Mouse (Mus musculus) gastrocnemius, postnatal 4 days (tissue): ENCODE results near the gene Gjb3. TPM values are rescaled to one million over a fixed set of nuclear protein-coding genes. Genes with fewer than 3 reads are reported as not detected.
A peak's percentile ranks its signal among the peaks of the same experiment; 100 is the strongest.

Experiments used
- DNase-seq, 2 experiments: peaks; one replicate each; pipeline ENCODE4 v3.0.0; 2021 to 2022; ENCODE audit warnings: low spot score in 2 of 2, mixed read lengths in 2 of 2
- total RNA-seq, 2 experiments: library from RNA; stranded (reverse); gene quantifications; 2 replicates each; pipeline ENCODE4 v1.2.3; 2021

Gjb3 gene
- total RNA-seq, 2 experiments from 2014 or later = not detected

DNA sequence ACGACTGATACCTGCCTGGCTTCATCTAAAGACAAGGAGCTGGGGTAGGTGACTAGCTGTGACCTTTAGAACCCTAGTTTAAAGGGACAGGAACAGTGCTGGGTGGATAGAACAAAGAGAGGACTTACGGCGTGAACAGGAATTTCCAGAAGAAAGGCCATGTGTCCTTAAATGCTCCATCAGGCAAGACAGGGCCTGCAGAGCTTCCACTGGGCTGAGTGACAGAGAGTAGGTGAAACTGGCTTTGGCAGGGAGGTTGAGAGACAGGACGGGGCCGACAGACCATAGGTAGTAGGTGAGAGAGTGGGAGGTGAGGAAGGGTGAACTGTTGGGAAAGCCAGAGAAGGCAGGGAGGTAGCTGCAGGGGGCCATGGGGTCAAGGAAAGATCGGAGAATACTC lies 10.7 kb upstream of the Gjb3 start:
- no peak for DNase-seq

DNA sequence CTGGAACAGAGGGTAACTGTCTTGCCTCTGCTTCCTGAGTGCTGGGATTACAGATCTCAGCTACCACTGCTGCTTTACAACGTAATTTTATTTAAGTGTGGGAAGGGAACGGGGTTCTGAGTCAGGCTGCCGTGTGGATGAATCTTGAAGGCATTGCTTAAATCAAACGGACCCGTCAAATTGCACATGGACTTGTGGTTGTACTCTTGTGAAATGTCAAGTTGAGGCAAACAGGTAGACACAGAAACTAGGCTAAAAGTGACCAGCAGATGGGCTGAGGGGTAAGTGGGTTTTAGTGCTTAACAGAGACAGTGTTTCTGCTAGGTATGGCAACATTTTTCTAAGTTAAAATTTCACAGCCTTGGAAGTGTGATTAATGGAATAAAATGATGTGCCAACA lies 7.0 kb upstream of the Gjb3 start:
- DNase-seq = no peak

DNA sequence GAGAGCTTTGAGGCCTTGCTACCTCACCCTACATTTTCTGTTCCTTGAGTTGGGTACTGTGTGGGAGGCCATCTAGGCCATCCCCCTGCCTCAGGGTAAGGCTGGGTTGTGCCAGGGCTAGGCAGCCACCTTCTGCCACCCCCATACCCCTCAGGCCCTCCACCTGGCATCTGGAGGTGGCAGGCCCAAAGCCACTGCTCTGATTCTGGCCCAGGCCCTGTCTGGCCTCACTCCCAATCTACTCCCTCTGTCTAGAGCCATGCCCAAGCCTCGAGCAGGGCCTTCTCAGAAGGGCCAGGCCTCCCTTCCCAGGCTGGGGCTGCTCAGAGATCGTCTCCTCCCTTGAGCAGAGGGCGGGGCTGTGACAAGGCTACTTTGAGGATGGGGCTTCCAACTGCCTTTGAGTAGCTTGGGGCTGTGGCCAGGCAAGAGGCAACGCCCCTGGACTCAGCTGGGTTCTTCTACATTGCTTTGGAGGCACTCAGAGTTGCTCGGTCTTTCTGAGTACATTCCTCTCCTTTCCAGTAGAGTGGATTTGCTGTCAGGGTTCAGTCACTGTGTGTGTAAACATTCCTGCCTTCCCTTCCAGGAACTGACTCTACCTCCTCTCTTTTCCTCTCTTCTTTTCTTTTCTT lies 4.3 kb upstream of the Gjb3 start:
- no peak for DNase-seq

DNA sequence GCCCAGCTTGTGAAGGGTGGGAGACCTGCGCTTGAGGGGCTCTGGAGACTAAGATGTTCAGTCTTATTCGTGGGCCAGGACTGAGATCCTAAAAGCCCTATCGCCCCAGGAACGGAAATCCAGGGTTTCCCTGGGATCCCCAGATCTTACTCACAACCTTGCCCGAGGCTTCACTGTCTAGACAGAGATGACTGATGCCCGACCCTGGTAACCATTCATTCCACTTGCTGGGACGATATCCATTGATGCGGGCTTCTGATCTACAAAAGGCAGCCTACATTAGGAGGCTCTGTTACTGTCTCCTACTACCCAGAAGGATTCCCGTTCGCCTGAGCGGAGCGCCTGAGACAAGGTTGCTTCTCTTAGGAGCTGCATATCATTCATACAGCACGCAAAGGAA lies 527 bp upstream of the Gjb3 start:
- no peak for DNase-seq

DNA sequence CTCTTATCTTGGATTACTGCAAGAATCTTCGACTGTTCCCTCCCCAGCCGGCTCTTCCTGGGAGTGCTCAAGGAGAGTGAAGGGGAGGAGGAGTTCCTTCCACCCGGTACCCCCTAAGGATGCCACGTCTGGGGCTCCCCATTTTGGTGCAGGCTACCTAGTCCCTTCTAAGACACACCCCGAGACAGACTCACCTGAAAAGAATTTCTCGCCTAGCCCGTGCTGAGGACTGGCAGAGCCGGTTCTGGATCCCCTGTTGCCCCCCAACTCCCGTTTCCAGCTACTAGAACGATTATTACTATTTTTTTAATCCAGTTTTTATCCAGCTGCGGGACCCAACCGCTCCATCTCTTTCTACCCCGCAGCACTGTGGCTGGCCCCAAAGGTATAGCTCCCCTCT lies 893 bp downstream of the Gjb3 start:
- DNase-seq = no peak

DNA sequence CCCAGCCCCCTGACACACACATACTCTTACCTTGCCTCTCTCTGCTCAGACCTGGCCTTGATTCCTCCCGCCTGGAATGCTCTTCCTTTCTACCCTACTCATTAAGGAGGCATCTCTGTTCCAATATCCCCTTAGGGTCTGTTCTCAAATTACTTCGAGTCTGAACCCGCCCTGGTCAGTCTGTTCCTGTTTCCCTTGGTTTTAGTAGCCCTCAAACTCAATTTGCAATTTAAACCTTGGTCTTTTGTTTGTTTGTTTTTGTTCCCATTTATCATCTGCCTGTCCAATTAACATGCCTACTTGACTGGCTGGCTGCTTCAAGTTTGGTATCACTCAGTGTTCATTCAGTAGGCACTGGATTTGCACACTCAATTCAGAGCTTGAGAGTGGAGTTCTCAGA lies 1.6 kb downstream of the Gjb3 start:
- no peak for DNase-seq

DNA sequence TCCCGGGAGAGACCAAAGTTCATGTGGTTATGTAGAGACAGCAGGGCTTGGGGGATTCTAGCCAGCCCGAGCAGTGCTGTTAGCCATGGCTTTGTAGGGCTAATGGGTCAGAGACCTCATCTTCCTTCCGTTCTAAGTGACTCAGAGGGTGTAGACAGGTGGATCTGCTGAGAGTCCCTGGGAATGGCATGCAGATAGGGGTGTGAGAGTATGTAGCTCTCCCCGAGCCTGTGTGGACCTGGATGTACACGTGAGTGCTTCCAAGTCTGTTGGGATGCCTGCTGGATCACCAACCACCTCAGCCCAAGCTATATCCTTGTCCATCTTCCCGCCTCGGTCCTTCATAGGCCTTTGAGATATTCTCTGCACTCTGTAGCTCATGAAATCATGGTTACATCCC lies 2.3 kb downstream of the Gjb3 start:
- DNase-seq = no peak

DNA sequence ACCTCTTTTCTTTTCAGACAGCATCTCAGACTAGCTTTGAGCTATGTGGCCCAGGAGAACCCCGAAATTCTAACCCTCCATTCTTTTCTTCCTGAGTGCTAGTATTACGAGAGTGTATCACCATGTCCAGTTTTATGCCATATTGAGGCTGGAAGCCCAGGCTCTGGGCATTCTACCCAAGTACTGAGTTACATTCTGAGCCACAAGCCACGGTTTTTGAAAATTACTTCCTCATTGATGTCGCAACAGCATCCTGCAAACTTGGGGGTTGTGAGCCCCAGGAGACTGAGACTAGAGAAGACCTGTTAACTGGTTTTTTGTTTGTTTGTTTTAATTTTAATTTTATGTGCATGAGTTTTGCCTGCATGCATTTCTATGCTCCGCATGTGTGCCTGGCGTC lies 2.9 kb downstream of the Gjb3 start:
- DNase-seq = no peak

DNA sequence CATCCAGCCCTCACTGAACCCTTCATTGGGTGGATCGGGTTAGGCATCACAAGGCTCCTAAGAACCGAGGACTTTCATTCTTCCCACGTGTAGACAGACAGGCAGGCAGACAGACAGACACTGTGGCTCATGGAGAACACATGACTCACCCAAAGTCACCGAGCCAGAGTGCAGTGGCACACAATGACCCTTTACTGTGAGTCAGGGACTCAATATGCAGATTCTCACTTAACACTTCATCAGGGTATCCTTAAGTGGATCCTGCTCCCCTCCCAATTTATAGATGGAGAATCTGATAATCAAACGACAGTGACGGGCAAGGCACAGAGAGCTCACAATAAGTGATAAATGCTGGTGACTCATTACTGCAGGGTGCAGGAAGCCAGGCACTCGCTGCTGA lies 3.4 kb downstream of the Gjb3 start:
- no peak for DNase-seq

DNA sequence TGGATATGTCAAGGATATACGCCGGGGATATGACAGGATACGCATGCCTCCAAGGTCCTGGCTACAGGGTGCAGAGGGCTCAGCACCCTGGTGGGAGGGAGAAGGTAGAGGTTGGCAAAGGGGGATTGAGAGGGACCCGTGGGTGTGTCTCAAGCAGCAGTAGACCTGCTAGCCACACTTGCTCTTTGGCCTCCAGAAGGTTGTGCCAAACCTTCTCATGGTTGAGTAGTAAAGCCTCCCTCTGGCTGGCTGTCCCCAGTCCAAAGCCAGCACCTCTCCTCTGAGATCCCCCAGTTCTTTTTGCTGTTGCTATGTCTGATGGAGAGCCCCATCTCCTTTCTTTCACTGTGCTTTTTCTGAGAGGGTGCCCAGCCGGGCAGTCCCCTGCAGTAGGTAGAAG lies 5.4 kb downstream of the Gjb3 start:
- no peak for DNase-seq

DNA sequence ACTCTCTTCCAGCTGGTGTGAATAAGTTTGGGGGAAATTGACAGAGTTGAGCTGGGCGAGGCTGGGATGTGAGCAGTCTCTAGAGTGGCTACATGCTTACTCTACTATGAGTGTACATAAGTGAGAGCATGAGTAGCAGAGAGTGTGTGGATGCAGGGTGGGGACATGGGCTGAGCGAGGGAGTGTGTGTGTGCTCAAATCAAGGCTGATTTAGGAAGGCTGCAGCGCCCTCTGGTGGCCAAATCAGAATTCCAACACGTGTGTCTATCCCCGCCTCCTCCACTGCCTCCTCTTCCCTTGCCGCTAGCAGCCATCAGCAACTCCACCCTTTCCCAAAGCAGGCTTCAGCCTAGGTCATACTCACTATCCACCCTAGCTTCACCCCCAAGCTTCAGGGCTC lies 5.9 kb downstream of the Gjb3 start:
- DNase-seq = peak; percentile 61 to 78

DNA sequence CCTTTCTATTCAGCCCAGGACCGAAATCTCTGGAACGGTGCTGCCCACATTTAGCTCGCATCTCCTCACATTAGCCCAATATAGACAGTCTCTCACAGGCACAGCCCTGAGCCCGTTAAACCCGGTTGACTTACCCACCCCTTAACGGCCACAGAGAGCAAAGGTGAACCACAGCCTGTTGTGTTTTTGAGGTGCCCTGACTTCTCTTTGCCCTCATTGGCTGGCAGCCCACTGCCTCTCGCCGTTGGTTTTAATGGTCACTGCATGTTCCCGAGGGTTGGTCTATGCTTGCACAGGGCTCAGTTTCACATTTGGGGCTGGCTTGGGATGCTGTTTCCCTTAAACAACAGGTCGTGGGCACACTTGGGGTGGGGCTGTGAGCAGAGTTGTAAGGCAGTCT lies 6.3 kb downstream of the Gjb3 start:
- DNase-seq = no peak

DNA sequence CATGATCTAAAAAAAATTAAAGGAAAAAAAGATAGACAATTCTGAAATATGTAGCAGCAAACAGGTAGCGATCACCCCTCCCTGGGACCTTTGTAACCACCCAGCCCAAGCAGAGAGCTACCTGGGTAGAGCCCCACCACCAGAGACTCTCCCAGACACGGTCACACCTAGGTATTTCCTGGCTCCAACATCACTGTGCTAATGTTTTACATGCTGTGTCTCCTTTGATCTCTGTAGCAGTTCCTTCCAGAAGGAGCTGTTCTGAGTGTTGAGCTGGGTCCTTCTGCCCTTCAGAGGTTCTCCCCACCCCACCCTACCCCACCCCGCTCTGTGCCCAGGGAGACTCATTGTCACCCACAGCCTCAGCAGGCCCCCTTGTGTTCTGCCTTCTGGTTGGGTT lies 7.0 kb downstream of the Gjb3 start:
- no peak for DNase-seq

DNA sequence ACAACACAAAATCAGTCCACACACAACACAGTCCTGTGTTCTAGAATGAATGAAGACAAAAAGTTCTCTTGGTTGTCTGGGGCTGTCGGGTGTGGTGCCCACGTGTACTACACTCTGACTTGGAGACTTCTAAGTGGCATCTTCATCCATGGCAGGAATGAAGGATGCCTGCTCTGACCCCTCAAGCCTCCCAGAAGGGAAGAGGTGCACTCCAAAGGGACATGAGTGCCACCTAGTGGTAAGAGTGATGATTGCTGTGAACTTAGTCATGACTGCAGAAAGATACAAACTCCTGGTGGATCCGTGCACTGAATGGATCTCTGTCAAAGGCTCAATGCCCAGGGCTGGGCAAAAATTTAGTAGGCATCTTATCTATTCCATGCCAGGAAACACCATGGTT lies 11.0 kb downstream of the Gjb3 start:
- DNase-seq = peak in 1 of 2 experiments; percentile 61

DNA sequence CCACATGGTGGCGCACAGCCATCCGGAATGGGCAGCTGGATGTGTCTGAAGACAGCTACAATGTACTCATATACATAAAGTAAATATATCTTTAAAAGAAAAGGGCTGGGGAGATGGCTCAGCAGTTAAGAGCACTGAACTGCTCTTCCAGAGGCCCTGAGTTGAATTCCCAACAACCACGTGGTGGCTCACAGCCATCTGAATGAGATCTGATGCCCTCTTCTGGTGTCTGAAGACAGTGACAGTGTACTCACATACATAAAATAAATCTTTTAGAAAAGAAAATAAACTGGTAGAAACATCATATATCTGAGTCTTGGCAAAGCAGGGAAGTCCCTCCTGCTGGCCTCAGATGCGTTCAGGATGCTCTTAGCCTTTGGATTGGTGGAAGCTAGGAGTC lies 13.5 kb downstream of the Gjb3 start:
- DNase-seq = no peak

DNA sequence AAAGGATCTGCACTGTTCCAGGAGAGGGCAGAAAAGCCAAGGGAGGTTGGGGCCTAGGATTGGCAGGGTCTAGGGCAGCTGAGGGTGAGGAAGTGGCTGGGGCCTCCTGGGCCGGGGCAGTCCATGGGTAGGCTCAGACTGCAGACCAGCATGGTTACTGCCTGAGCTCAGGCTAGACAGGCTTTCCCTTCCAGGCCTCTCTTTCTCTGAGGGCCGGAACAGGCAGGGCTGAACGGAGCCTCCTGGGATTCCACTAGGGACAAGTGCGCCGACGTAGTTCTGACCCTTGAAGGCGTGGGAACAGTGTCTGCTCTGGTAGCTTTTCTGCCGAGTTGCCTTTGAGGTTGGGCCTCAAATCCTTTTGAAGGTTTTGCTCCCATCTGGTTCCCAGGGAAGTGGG lies 14.9 kb downstream of the Gjb3 start:
- no peak for DNase-seq

DNA sequence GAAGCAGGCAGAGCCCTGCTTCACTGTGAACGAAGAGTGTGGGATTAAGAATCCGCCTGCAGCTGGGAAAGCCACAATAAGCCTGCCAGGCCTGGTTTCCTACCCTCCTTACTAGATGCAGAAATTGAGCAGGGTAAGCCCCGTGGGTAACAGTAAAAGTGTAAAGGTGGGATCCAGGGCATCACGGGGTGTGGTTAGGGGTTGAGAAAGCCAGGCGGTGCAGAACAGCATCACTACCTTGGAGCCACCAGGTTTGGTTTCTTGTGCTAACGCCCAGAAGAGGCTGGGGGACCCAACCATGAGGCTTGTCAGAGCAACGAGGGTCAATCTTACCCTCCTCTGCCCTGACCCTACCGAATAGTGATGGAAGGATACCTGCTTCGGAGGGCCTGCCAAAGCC lies 16.1 kb downstream of the Gjb3 start:
- DNase-seq = no peak

DNA sequence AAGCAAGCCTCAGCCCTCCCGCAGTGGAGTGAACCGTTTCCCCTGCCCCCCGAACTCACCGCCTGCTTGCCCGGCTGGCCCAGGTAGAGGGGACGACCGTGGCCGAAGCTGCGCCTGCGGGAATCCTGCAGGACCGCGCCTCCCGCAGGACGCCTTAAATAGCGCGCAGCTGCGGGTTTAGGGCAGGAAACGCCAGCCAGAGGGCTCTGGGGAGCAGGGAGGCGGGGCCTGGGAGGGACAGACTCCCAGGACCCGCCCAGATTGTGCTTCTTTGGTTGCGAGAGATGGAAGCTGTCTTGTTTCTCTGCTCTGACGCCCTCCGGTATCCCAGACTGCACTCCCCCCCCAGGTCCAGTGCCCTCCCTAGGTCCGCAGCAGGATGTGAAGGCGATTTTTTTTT lies 16.8 kb downstream of the Gjb3 start, which contains the start of gene Gja4:
Gene Gja4 (minus strand): TSS at position 179 of the 400 bp plus-strand sequence.
- peak in 1 of 2 experiments; percentile 72 for DNase-seq

DNA sequence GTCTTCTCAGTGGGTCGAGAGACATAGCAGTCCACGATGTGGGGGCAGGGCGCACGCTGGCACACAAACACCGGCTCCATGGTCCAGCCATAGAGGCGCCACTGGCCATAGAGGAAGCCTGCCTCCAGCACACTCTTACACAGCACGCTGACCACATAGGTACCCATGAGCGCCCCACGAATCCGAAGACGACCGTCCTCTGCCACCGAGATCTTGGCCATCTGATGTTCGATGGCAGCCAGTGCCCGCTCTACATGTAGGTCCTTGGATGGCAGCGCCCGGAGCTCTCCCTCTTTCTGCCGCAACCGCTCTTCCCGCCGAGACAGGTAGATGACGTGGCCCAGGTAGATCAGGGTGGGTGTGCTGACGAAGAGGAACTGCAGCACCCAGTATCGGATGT lies 18.3 kb downstream of the Gjb3 start:
- DNase-seq = no peak

DNA sequence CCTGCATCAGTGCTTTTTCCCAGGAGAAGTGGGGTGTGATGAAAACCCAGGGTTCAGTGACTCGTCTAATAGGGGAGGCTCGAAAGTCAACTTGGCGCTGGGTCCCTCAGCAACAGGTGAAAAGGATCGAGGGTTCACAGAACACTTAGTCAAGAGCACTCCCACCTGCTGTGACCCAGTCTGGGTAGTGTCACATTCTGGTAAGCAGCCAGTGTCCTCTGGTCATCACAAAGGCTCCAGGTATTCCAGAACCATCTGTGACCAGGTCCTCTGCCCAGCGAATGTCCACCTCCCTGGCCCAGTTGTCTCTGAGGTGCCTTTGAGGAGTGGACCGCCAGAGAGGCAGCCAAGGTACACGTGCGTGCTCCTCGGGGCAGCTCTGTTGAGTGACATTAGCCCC lies 19.1 kb downstream of the Gjb3 start:
- DNase-seq = no peak

DNA sequence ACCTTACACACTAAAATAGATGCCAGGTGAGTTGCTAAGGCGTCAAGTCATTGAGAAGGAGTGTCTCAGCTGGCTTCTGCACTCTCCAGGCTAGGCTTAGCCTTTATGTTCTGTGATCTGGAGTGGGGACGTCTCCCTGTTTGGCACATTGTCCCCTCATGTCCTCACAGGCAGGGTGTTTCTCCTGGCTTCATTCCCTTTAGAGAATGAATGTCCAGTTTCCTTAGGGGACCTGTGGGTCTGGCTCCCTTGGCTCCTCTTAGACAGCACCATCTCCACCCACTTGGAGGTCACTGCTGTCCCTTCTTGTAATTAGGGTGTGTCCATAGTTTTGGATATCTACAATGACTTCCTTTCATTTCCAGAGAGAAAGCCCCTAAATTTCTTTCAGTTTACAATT lies 23.7 kb downstream of the Gjb3 start:
- DNase-seq = no peak

DNA sequence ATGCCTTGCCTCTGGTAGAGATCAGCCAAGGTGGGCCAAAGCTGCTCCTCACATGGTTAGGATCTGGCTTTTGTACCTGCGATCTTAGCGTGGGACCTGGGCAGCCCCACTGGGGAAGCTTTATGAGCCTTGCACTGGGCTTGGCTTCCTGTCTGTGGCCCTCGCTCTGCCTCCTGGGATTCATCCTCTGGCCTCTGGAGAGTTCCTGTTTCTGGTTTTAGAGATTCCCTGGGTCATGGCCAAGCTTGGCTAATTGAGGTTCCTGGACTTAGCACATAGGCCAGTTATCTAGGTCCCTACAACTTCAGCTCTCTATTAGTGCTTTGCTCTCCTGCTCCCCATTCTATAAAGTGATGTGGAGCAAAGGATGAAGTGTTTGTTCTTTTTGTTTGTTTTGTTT lies 26.8 kb downstream of the Gjb3 start:
- no peak for DNase-seq

DNA sequence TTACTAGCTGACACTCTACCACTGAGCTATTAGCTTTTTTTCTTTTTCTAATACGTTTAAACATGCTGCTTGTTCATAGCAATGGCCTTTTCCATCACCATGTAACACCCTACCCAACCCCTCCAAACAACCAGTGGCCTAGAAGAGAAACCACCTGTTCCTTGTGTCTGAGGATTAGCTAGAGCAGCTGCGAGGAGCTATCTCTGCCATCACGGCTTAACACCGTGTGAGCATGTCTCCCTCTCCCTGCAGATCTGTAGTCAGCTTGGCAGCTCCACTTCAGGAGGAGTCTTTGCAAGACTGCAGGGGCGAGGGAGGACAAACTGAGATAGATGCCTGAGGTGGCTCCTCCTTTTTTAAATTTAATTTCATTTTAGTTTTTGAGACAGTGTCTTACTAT lies 30.1 kb downstream of the Gjb3 start:
- DNase-seq = no peak

DNA sequence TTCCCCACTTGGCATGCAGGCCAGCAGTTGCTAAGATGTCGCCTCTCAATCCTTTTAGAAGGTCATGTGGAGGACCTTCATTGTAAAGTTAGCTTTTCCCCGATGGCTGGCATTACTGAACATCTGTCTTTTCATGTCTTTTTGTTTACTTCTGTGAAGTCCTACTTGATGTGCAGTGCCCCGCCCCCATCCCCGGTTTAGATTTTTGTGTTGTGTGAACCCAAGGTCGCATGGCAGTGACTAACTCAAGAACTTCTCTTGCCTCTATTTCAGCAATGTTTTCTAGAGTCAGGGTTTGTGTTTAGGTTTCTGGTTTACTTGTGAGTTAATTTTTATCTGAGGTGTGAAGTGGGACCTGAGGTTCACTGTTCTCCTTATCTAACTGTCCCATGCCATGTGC lies 38.0 kb downstream of the Gjb3 start:
- no peak for DNase-seq
